Mouse (Mus musculus): ENCODE results near the gene Wdfy2. TPM values are rescaled to one million over a fixed set of nuclear protein-coding genes. Genes with fewer than 3 reads are reported as not detected.

The Wdfy2 gene
- polyA plus RNA-seq, 1 experiment from 2014 or later = 16.9 TPM

- no peaks in the 10 kb centered on the region for H3K4me1 ChIP-seq (ENCODE audit: control insufficient read depth, insufficient read depth, low read length)
- H3K4me3 ChIP-seq (ENCODE audit: low read depth, low read length) = no peak overlapping the region
- DNase-seq (ENCODE audit: low spot score) (no peak), ATAC-seq (ENCODE audit: insufficient read depth, low FRiP score, low TSS enrichment) (no peak)
- no peak overlapping the region for H3K4me2 ChIP-seq (ENCODE audit: low read depth)
- 85% methylated on average over 3 of the region's 3 CpGs for WGBS
- no peaks in the 10 kb centered on the region for H3K36me3 ChIP-seq (ENCODE audit: control insufficient read depth, insufficient read depth, low read length)
- H3K27me3 ChIP-seq (ENCODE audit: control insufficient read depth, insufficient read depth, low read length) = no peaks in the 10 kb centered on the region
- H3K9me3 ChIP-seq (ENCODE audit: control insufficient read depth, low read length) = no peaks in the 10 kb centered on the region
- H3K27ac ChIP-seq (ENCODE audit: low read depth, low read length) = no peak overlapping the region
- H3K9ac ChIP-seq (ENCODE audit: low read length) = no peak overlapping the region
Observed at GRCm38 (mm10) chr14:62991271-62991670, 153.8 kb downstream of the Wdfy2 start.

GRCm38 (mm10) chr14:62991849-62992510 lies 154.5 kb downstream of the Wdfy2 start:
- Histone ChIP-seq H3K4me3 (ENCODE audit: low read depth, low read length) (no peak overlapping the region), H3K27ac (ENCODE audit: low read depth, low read length) (no peak overlapping the region), H3K9ac (ENCODE audit: low read length) (no peak overlapping the region), H3K4me2 (ENCODE audit: low read depth) (no peak overlapping the region), H3K9me3 (ENCODE audit: control insufficient read depth, low read length) (no peaks in the 10 kb centered on the region), H3K36me3 (ENCODE audit: control insufficient read depth, insufficient read depth, low read length) (no peaks in the 10 kb centered on the region), H3K27me3 (ENCODE audit: control insufficient read depth, insufficient read depth, low read length) (no peaks in the 10 kb centered on the region), H3K4me1 (ENCODE audit: control insufficient read depth, insufficient read depth, low read length) (no peaks in the 10 kb centered on the region)
- WGBS = 78% methylated on average over 7 of the region's 7 CpGs
- no peak for ATAC-seq (ENCODE audit: insufficient read depth, low FRiP score, low TSS enrichment)
- DNase-seq (ENCODE audit: low spot score) = no peak

GRCm38 (mm10) chr14:62997777-62998176 lies 160.3 kb downstream of the Wdfy2 start, which contains the start of gene Defb47:
TSS of gene Defb47 (plus strand) at chr14:62998077.
- ATAC-seq (ENCODE audit: insufficient read depth, low FRiP score, low TSS enrichment) (no peak), DNase-seq (ENCODE audit: low spot score) (no peak)
- H3K27ac ChIP-seq (ENCODE audit: low read depth, low read length) = no peak within 1 kb of the TSS
- no peak within 1 kb of the TSS for H3K4me3 ChIP-seq (ENCODE audit: low read depth, low read length)
- no peak within 1 kb of the TSS for H3K9ac ChIP-seq (ENCODE audit: low read length)
- no peaks in the 10 kb centered on the region for H3K27me3 ChIP-seq (ENCODE audit: control insufficient read depth, insufficient read depth, low read length)
- no peaks in the 10 kb centered on the region for H3K4me1 ChIP-seq (ENCODE audit: control insufficient read depth, insufficient read depth, low read length)
- H3K4me2 ChIP-seq (ENCODE audit: low read depth) = no peak within 1 kb of the TSS
- H3K36me3 ChIP-seq (ENCODE audit: control insufficient read depth, insufficient read depth, low read length) = no peaks in the 10 kb centered on the region
- no peaks in the 10 kb centered on the region for H3K9me3 ChIP-seq (ENCODE audit: control insufficient read depth, low read length)
- 87% methylated on average over 8 of the region's 8 CpGs for whole genome bisulfite sequencing

GRCm38 (mm10) chr14:62998977-62999376 lies 161.5 kb downstream of the Wdfy2 start:
- H3K4me1 ChIP-seq (ENCODE audit: control insufficient read depth, insufficient read depth, low read length) = no peaks in the 10 kb centered on the region
- H3K9ac ChIP-seq (ENCODE audit: low read length) = no peak overlapping the region
- DNase-seq (ENCODE audit: low spot score) (no peak), ATAC-seq (ENCODE audit: insufficient read depth, low FRiP score, low TSS enrichment) (no peak)
- H3K9me3 ChIP-seq (ENCODE audit: control insufficient read depth, low read length) = no peaks in the 10 kb centered on the region
- no peak overlapping the region for H3K4me2 ChIP-seq (ENCODE audit: low read depth)
- no peak overlapping the region for H3K27ac ChIP-seq (ENCODE audit: low read depth, low read length)
- H3K36me3 ChIP-seq (ENCODE audit: control insufficient read depth, insufficient read depth, low read length) = no peaks in the 10 kb centered on the region
- 88% methylated on average over 4 of the region's 4 CpGs for WGBS
- no peak overlapping the region for H3K4me3 ChIP-seq (ENCODE audit: low read depth, low read length)
- no peaks in the 10 kb centered on the region for H3K27me3 ChIP-seq (ENCODE audit: control insufficient read depth, insufficient read depth, low read length)

- H3K9ac ChIP-seq (ENCODE audit: low read length) = no peak overlapping the region
- H3K36me3 ChIP-seq (ENCODE audit: control insufficient read depth, insufficient read depth, low read length) = no peaks in the 10 kb centered on the region
- no peak overlapping the region for H3K4me2 ChIP-seq (ENCODE audit: low read depth)
- DNase-seq (ENCODE audit: low spot score) = no peak
- ATAC-seq (ENCODE audit: insufficient read depth, low FRiP score, low TSS enrichment) = no peak
- no peaks in the 10 kb centered on the region for H3K27me3 ChIP-seq (ENCODE audit: control insufficient read depth, insufficient read depth, low read length)
- 89% methylated on average over 2 of the region's 2 CpGs for WGBS
- H3K4me1 ChIP-seq (ENCODE audit: control insufficient read depth, insufficient read depth, low read length) = no peaks in the 10 kb centered on the region
- H3K4me3 ChIP-seq (ENCODE audit: low read depth, low read length) = no peak overlapping the region
- no peaks in the 10 kb centered on the region for H3K9me3 ChIP-seq (ENCODE audit: control insufficient read depth, low read length)
- H3K27ac ChIP-seq (ENCODE audit: low read depth, low read length) = no peak overlapping the region
Observed at GRCm38 (mm10) chr14:63002588-63002987, 165.1 kb downstream of the Wdfy2 start.

Small RNA genes within 50 kb of the gene (microRNA-seq; reads per million reads assigned to microRNA genes)
- gene Mir6541 (not detected), gene Mir8098 (1.0 reads per million)

Other genes starting within 250 kb of the Wdfy2 start
- not detected in 2 replicates for gene Serpine3, start 174.0 kb upstream of the Wdfy2 start, polyA plus RNA-seq (2014; fragmentation: Nextera tagmentation; extraction: Ambion mirVana)
- gene Ints6, start 76.5 kb upstream of the Wdfy2 start, polyA plus RNA-seq (2014; fragmentation: Nextera tagmentation; extraction: Ambion mirVana) = 27.4 and 30.1 TPM in 2 replicates
- not detected in 2 replicates for gene Defb48, start 146.8 kb downstream of the Wdfy2 start, polyA plus RNA-seq (2014; fragmentation: Nextera tagmentation; extraction: Ambion mirVana)
- gene Defb47, start 160.4 kb downstream of the Wdfy2 start, polyA plus RNA-seq (2014; fragmentation: Nextera tagmentation; extraction: Ambion mirVana) = not detected in 2 replicates
- not detected in 2 replicates for gene Defb43, start 174.1 kb downstream of the Wdfy2 start, polyA plus RNA-seq (2014; fragmentation: Nextera tagmentation; extraction: Ambion mirVana)
- not detected in 2 replicates for gene Defb42, start 209.3 kb downstream of the Wdfy2 start, polyA plus RNA-seq (2014; fragmentation: Nextera tagmentation; extraction: Ambion mirVana)
- gene Defb30, start 212.3 kb downstream of the Wdfy2 start, polyA plus RNA-seq (2014; fragmentation: Nextera tagmentation; extraction: Ambion mirVana) = not detected in 2 replicates